Mouse (Mus musculus) heart, postnatal 10 days (tissue): ENCODE measurements around the gene Sfrp2. TPM values are rescaled to one million over a fixed set of nuclear protein-coding genes. Genes with fewer than 3 reads are reported as not detected.

Source experiments
- DNase-seq, 2 experiments: peaks; one replicate each; pipeline ENCODE4 v3.0.0; 2021
- intact Hi-C: fragments of 180-260 bp; cut with DNase I; formaldehyde crosslinking; loops from one replicate; pipeline ENCODE4 v1.15.1; 2025
- total RNA-seq, 2 experiments: library from RNA; stranded (reverse); gene quantifications; 2 replicates each; pipeline ENCODE4 v1.2.3; 2021

Gene Sfrp2
- total RNA-seq, 2 experiments from 2014 or later: 30.0 to 31.8 TPM

GRCm38 (mm10) chr3:83769036-83769410, 2.9 kb downstream of the Sfrp2 start:
- peak; percentile 17 to 31 for DNase-seq
- intact Hi-C loops: loop anchor here (10.0 kb wide), 2 partner anchors 274 to 774 kb away; no protein-coding TSS in a partner anchor

GRCm38 (mm10) chr3:83771160-83771869, 5.2 kb downstream of the Sfrp2 start:
- no peak for DNase-seq
- intact Hi-C loops: no loop called here

- DNase-seq: no peak
- intact Hi-C loops: no loop called here
Observed at GRCm38 (mm10) chr3:83773281-83773680, 7.2 kb downstream of the Sfrp2 start.

- intact Hi-C loops: no loop called here
- no peak for DNase-seq
Observed at GRCm38 (mm10) chr3:83775403-83775802, 9.3 kb downstream of the Sfrp2 start.

GRCm38 (mm10) chr3:83781460-83782222, 15.5 kb downstream of the Sfrp2 start:
- DNase-seq: no peak
- intact Hi-C loops: no loop called here

GRCm38 (mm10) chr3:83783716-83784469, 17.8 kb downstream of the Sfrp2 start:
- no peak for DNase-seq

GRCm38 (mm10) chr3:83784726-83785125, 18.6 kb downstream of the Sfrp2 start:
- intact Hi-C loops: no loop called here
- DNase-seq: no peak

More at GRCm38 (mm10) chr3:83783716-83784469, 17.8 kb downstream of the Sfrp2 start:
- intact Hi-C loops: no loop called here

GRCm38 (mm10) chr3:83787086-83787485, 21.0 kb downstream of the Sfrp2 start:
- DNase-seq: no peak
- intact Hi-C loops: no loop called here

- intact Hi-C loops: no loop called here
- no peak for DNase-seq
Observed at GRCm38 (mm10) chr3:83787776-83788305, 21.7 kb downstream of the Sfrp2 start.

- peak in 1 of 2 experiments; percentile 24 for DNase-seq
- intact Hi-C loops: no loop called here
Observed at GRCm38 (mm10) chr3:83789651-83790451, 23.7 kb downstream of the Sfrp2 start.

- DNase-seq: no peak
- intact Hi-C loops: no loop called here
Observed at GRCm38 (mm10) chr3:83791444-83791843, 25.3 kb downstream of the Sfrp2 start.

- intact Hi-C loops: loop anchor here (2.0 kb wide), 1 partner anchor 102 kb away; no protein-coding TSS in a partner anchor
- DNase-seq: no peak
Observed at GRCm38 (mm10) chr3:83797098-83797497, 31.0 kb downstream of the Sfrp2 start.

GRCm38 (mm10) chr3:83797828-83798227, 31.7 kb downstream of the Sfrp2 start:
- peak; percentile 60 to 78 for DNase-seq
- intact Hi-C loops: loop anchor here (2.0 kb wide), 1 partner anchor 101 kb away; no protein-coding TSS in a partner anchor

- intact Hi-C loops: no loop called here
- no peak for DNase-seq
Observed at GRCm38 (mm10) chr3:83799486-83799885, 33.4 kb downstream of the Sfrp2 start.

- DNase-seq: no peak
- intact Hi-C loops: no loop called here
Observed at GRCm38 (mm10) chr3:83801649-83802155, 35.6 kb downstream of the Sfrp2 start.

GRCm38 (mm10) chr3:83808483-83808882, 42.4 kb downstream of the Sfrp2 start:
- DNase-seq: no peak
- intact Hi-C loops: no loop called here

GRCm38 (mm10) chr3:83811987-83812386, 45.9 kb downstream of the Sfrp2 start:
- intact Hi-C loops: no loop called here
- DNase-seq: no peak

GRCm38 (mm10) chr3:83812863-83813262, 46.7 kb downstream of the Sfrp2 start:
- DNase-seq: no peak
- intact Hi-C loops: no loop called here

GRCm38 (mm10) chr3:83816372-83816925, 50.3 kb downstream of the Sfrp2 start:
- DNase-seq: no peak
- intact Hi-C loops: no loop called here

- intact Hi-C loops: no loop called here
- no peak for DNase-seq
Observed at GRCm38 (mm10) chr3:83823774-83824173, 57.7 kb downstream of the Sfrp2 start.
